Mouse (Mus musculus) MN1 (cell line): ENCODE measurements at regions not wholly inside any gene's neighbourhood (a gene's known extent, or its start where the extent isn't known, plus 50 kb on each side); places are given as distances from the start of the nearest gene placed in this dataset.

Experiments used
- DNase-seq: peaks from one replicate; pipeline ENCODE4 v3.0.0-alpha.2; 2016; ENCODE audit warnings: low spot score

- no peak for DNase-seq
These were observed 169.2 kb upstream of the Serpine2 start for GRCm38 (mm10) chr1:80030224-80030623.

GRCm38 (mm10) chr1:80025863-80026616 lies 165.1 kb upstream of the Serpine2 start:
- DNase-seq: no peak

GRCm38 (mm10) chr1:80023518-80024095 lies 162.6 kb upstream of the Serpine2 start:
- no peak for DNase-seq

- DNase-seq: no peak
These were observed 160.9 kb upstream of the Serpine2 start for GRCm38 (mm10) chr1:80021866-80022265.

GRCm38 (mm10) chr1:80018391-80019065 lies 157.5 kb upstream of the Serpine2 start:
- DNase-seq: no peak

GRCm38 (mm10) chr1:80015474-80015873 lies 154.5 kb upstream of the Serpine2 start:
- DNase-seq: no peak

GRCm38 (mm10) chr1:80014586-80014985 lies 153.6 kb upstream of the Serpine2 start:
- DNase-seq: no peak

GRCm38 (mm10) chr1:80010724-80011123 lies 149.7 kb upstream of the Serpine2 start:
- no peak for DNase-seq

GRCm38 (mm10) chr1:79999081-79999480 lies 138.1 kb upstream of the Serpine2 start:
- DNase-seq: no peak

GRCm38 (mm10) chr1:79997911-79998310 lies 136.9 kb upstream of the Serpine2 start:
- no peak for DNase-seq

GRCm38 (mm10) chr1:79997456-79997855 lies 136.5 kb upstream of the Serpine2 start:
- no peak for DNase-seq

- DNase-seq: no peak
These were observed 123.7 kb upstream of the Serpine2 start for GRCm38 (mm10) chr1:79984721-79985120.

- DNase-seq: no peak
These were observed 121.8 kb upstream of the Serpine2 start for GRCm38 (mm10) chr1:79982678-79983280.

GRCm38 (mm10) chr1:79979863-79980262 lies 118.9 kb upstream of the Serpine2 start:
- no peak for DNase-seq

GRCm38 (mm10) chr1:79978156-79978555 lies 117.2 kb upstream of the Serpine2 start:
- DNase-seq: no peak

- peak; percentile 23 for DNase-seq
These were observed 95.1 kb upstream of the Serpine2 start for GRCm38 (mm10) chr1:79956121-79956520.

GRCm38 (mm10) chr1:79944231-79944630 lies 83.3 kb upstream of the Serpine2 start:
- no peak for DNase-seq

- no peak for DNase-seq
These were observed 71.5 kb upstream of the Serpine2 start for GRCm38 (mm10) chr1:79932435-79932834.

GRCm38 (mm10) chr1:79927740-79928139 lies 66.8 kb upstream of the Serpine2 start:
- DNase-seq: no peak

GRCm38 (mm10) chr1:79925776-79926175 lies 64.8 kb upstream of the Serpine2 start:
- DNase-seq: no peak

- no peak for DNase-seq
These were observed 60.9 kb upstream of the Serpine2 start for GRCm38 (mm10) chr1:79921890-79922289.

- DNase-seq: no peak
These were observed 60.4 kb upstream of the Serpine2 start for GRCm38 (mm10) chr1:79921333-79921732.
